Mouse (Mus musculus) hindbrain, embryonic 11.5 days (tissue): ENCODE data around the gene Camsap1. TPM values are rescaled to one million over a fixed set of nuclear protein-coding genes. Genes with fewer than 3 reads are reported as not detected.

Experiments used
- ATAC-seq: fragments of 200-750 bp; cut with Nextera tagmentation; 2 replicates; pipeline ENCODE4 v1.8.0; 2017; ENCODE audit warnings: mild to moderate bottlenecking, moderate TSS enrichment, moderate library complexity; ENCODE audit not compliant: low FRiP score
- DNase-seq: peaks from one replicate; pipeline ENCODE4 v3.0.0-alpha.2; 2015; ENCODE audit warnings: low spot score
- H3K27ac ChIP-seq: fragments of 300-500 bp; sonication (generic); 2 replicates; pipeline ENCODE4 v1.5.1; 2014; ENCODE audit warnings: mild to moderate bottlenecking, low read depth, low read length
- H3K27me3 ChIP-seq: fragments of 300-500 bp; sonication (generic); 2 replicates; pipeline ENCODE4 v1.6.1; 2014; ENCODE audit warnings: mild to moderate bottlenecking, low read length, moderate library complexity, mixed read lengths; ENCODE audit not compliant: control insufficient read depth, insufficient read depth
- H3K36me3 ChIP-seq: fragments of 300-500 bp; sonication (generic); 2 replicates; pipeline ENCODE4 v1.6.1; 2014; ENCODE audit warnings: mild to moderate bottlenecking, low read length, moderate library complexity, mixed read lengths; ENCODE audit not compliant: control insufficient read depth, insufficient read depth
- H3K4me1 ChIP-seq: fragments of 300-500 bp; sonication (generic); replicated peaks from 2 replicates; pipeline ENCODE4 v1.6.1; 2014; ENCODE audit warnings: low read length, mixed read lengths; ENCODE audit not compliant: control insufficient read depth, insufficient read depth
- H3K4me2 ChIP-seq: fragments of 300-500 bp; sonication (generic); replicated peaks from 2 replicates; pipeline ENCODE4 v1.6.1; 2014; ENCODE audit warnings: mild to moderate bottlenecking, low read depth, low read length
- H3K4me3 ChIP-seq: fragments of 300-500 bp; sonication (generic); 2 replicates; pipeline ENCODE4 v1.5.1; 2014; ENCODE audit warnings: low read depth, low read length
- H3K9ac ChIP-seq: fragments of 300-500 bp; sonication (generic); 2 replicates; pipeline ENCODE4 v1.6.1; 2014; ENCODE audit warnings: low read depth, low read length
- H3K9me3 ChIP-seq: fragments of 300-500 bp; sonication (generic); 2 replicates; pipeline ENCODE4 v1.6.1; 2016; ENCODE audit warnings: low read length; ENCODE audit not compliant: control insufficient read depth
- WGBS: fragments of 180-500 bp; shearing (Covaris S2); extraction: QIAGEN DNeasy Blood & Tissue Kit; methylation state at CpG from one replicate; pipeline ENCODE4 v1.1.7; 2014; 5-methylcytosine and 5-hydroxymethylcytosine counted together
- polyA plus RNA-seq: library from polyadenylated mRNA; unstranded; fragments of >200 nt; fragmentation: Nextera tagmentation; extraction: Ambion mirVana; gene quantifications from 2 replicates; pipeline ENCODE4 v1.2.1, GENCODE M21; 2014

The Camsap1 gene
- polyA plus RNA-seq, 1 experiment from 2014 or later = 34.9 TPM

DNA sequence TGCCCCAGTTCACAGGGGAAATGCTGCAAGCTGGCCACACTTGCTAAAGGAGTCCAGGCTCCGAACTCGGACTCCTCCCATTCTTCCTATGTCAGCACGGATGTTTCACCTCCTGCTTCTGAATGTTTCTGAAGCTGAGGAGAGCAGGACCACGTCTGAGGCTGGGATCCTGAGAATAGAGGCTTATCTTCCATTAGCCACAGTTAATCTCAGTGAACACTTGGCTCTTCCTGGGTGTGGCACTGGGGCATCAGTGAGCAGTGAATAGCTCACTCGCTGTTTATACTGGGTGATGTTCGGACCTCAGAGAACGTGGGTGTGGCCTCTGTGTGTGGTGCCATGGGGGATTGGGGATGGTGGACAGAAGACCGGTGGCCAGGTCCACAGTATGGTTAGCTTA lies 95.9 kb downstream of the Camsap1 start:
- H3K27ac ChIP-seq = no peak overlapping the region
- no peak overlapping the region for H3K4me3 ChIP-seq
- H3K9me3 ChIP-seq = no peaks in the 10 kb centered on the region
- no peaks in the 10 kb centered on the region for H3K4me1 ChIP-seq
- no peak overlapping the region for H3K9ac ChIP-seq
- DNase-seq (no peak), ATAC-seq (no peak)
- no peaks in the 10 kb centered on the region for H3K36me3 ChIP-seq
- no peaks in the 10 kb centered on the region for H3K27me3 ChIP-seq
- no peak overlapping the region for H3K4me2 ChIP-seq
- WGBS = 74% methylated on average over 8 of the region's 8 CpGs

DNA sequence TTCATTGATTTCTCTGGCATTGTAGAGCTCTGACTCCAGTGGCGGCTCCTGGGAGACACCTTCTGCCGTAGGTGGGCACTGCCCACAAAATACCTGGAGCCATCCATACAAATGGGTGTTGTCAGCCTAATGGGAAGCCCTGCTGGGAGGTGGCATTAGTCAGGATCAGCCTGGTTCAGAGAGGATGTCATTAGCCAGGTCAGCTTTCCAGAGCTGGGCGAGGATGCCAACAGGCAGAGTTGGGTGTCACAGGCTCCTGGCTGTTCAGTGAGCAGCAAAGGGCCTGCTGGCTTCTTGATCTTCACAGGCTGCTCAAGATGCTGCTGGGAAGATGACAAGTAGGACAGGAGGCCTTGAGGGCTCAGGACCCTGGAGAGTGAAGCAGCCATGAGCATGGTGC lies 98.3 kb downstream of the Camsap1 start:
- Histone ChIP-seq H3K9me3 (no peaks in the 10 kb centered on the region), H3K4me2 (no peak overlapping the region), H3K4me3 (no peak overlapping the region), H3K27me3 (no peaks in the 10 kb centered on the region), H3K27ac (no peak overlapping the region), H3K9ac (no peak overlapping the region), H3K36me3 (no peaks in the 10 kb centered on the region), H3K4me1 (no peaks in the 10 kb centered on the region)
- ATAC-seq = no peak
- no peak for DNase-seq
- 85% methylated on average over 3 of the region's 3 CpGs for WGBS

DNA sequence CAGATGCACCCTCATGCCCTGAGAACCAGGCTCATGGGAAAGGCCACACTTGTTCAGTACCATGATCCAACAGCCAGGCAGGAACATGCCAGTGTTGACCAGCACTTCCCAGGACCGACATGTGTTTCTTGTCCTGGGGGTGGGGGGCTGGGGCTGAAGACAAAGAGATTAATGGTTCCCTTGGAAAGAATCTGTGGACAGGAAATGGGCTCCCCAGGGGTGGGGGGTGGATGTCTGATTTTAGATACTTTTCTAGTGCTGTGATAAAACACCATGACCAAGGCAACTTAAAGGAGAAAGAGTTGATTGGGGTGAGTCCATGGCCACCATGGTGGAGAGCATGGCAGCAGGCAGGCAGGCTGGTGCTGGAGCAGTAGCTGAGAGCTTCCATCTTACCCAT lies 100.8 kb downstream of the Camsap1 start:
- no peaks in the 10 kb centered on the region for H3K36me3 ChIP-seq
- H3K27me3 ChIP-seq = peaks cover 18% of the 10 kb centered on the region; the same call in 1 of the 2 replicates
- DNase-seq (no peak), ATAC-seq (no peak)
- no peak overlapping the region for H3K4me3 ChIP-seq
- H3K4me2 ChIP-seq = no peak overlapping the region
- no peak overlapping the region for H3K9ac ChIP-seq
- H3K27ac ChIP-seq = no peak overlapping the region
- H3K9me3 ChIP-seq = no peaks in the 10 kb centered on the region
- no peaks in the 10 kb centered on the region; the same call in 1 of the 2 replicates for H3K4me1 ChIP-seq
- WGBS = 57% methylated on average over 1 of the region's 1 CpGs

DNA sequence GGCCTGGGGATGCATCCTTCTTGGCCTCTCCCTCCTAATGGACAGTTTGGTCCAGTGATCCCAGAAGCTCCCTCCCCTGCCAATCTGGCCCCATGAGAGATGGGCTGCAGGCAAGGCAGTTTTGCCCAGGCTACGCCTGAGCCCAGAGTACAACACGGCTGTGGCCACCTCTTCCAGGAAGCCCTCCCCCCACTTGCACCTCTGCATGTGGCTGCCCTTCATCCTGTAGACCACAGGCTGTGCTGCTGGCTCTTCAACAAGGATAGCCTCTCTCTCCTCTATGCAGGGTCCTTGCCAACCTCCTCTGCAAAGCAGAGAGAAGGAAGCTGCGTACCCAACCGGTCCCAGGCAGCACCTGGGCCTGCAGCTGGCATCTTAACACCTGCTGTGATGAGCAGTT lies 104.0 kb downstream of the Camsap1 start:
- no peak overlapping the region for H3K4me2 ChIP-seq
- 75% methylated on average over 4 of the region's 4 CpGs for WGBS
- H3K27ac ChIP-seq = no peak overlapping the region
- no peak for ATAC-seq
- no peaks in the 10 kb centered on the region for H3K9me3 ChIP-seq
- H3K4me3 ChIP-seq = no peak overlapping the region
- no peaks in the 10 kb centered on the region; the same call in 1 of the 2 replicates for H3K4me1 ChIP-seq
- no peaks in the 10 kb centered on the region for H3K36me3 ChIP-seq
- H3K27me3 ChIP-seq = peaks cover 19% of the 10 kb centered on the region; the same call in 1 of the 2 replicates
- H3K9ac ChIP-seq = no peak overlapping the region
- DNase-seq = no peak

DNA sequence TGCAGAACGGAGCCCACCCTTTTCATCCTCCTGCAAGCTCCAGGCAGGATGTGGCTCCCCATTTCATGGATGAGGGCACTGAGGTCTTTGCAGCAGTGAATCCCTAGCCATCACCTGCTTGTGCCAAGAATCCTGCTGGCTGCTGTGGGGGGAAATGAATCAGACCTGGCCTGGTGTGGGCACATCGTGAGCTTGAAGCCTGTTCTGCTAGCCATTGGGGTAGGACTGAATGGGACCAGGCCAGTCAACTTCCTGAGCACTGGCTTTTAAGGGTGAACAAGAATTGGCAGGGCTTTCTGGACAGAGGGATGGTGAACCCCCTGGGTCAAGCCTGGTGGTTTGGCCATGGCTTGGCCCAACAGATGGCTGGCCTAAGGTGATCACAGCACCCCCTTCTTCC lies 104.6 kb downstream of the Camsap1 start:
- no peak overlapping the region for H3K9ac ChIP-seq

DNA sequence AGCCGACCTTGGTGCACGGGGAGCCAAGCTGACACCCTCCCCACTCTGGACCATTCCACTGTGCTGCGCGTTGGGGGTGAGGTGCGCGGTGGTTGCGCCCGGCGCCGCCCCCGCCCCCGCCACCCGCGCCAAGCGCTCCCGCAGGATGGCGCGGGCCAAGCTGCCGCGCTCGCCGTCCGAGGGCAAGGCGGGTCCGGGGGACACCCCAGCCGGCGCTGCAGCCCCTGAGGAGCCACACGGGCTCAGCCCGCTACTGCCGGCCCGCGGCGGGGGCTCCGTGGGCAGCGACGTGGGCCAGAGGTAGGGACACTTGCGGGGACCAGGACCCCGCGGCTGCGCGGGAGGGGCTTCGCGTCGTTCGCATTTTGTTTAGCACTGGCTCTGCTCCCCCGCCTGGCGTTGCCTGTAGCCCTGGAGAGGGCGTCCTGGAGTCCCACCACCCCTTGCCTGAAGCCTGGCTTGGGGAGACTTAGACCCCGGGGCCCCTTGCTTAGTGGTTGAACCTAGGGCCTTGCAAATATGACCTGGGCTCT lies 105.3 kb downstream of the Camsap1 start:
- Histone ChIP-seq H3K4me2 (peak overlapping the region; percentile 81), H3K27ac (no peak overlapping the region), H3K27me3 (peaks cover 19% of the 10 kb centered on the region; the same call in 1 of the 2 replicates), H3K4me3 (peak overlapping the region; percentile 44), H3K9me3 (no peaks in the 10 kb centered on the region), H3K9ac (peak overlapping the region; percentile 60), H3K4me1 (no peaks in the 10 kb centered on the region; the same call in 1 of the 2 replicates), H3K36me3 (no peaks in the 10 kb centered on the region)
- DNase-seq (peak; percentile 39), ATAC-seq (peak; percentile 22; the same call in 1 of the 2 replicates)
- WGBS = 2% methylated on average over 44 of the region's 49 CpGs

More for the DNA sequence above, 104.6 kb downstream of the Camsap1 start:
- Histone ChIP-seq H3K4me2 (no peak overlapping the region), H3K4me1 (no peaks in the 10 kb centered on the region; the same call in 1 of the 2 replicates), H3K27ac (no peak overlapping the region), H3K27me3 (peaks cover 19% of the 10 kb centered on the region; the same call in 1 of the 2 replicates), H3K4me3 (no peak overlapping the region), H3K36me3 (no peaks in the 10 kb centered on the region), H3K9me3 (no peaks in the 10 kb centered on the region)
- DNase-seq (no peak), ATAC-seq (no peak)
- 82% methylated on average over 2 of the region's 2 CpGs for WGBS

DNA sequence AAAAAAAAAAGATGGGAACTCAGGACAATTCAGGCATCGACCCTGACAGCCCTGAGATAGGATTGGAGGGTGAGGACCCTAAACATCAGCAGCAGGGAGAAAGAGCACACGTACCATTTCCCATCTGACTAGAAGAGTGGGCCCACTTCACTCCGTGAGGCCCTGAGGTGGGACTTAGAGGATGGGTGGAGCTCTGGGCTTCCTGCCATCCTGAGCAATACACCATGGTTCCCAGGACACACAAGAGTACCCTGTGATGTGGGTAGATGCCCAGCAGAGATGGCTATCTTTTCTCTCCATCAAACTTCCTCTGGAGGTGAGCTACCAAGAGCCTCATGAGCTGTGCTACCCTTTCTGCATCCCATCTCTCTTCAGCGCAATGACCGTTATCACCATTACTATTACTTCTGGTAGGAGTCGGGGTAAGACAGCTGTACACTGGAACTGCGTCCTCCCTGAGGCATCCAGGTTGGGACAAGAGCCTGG lies 105.8 kb downstream of the Camsap1 start:
- WGBS = 33% methylated on average over 7 of the region's 7 CpGs
- ATAC-seq (no peak), DNase-seq (no peak)
- H3K4me1 ChIP-seq = no peaks in the 10 kb centered on the region; the same call in 1 of the 2 replicates
- peak overlapping the region; percentile 60 for H3K9ac ChIP-seq
- no peak overlapping the region for H3K27ac ChIP-seq
- H3K9me3 ChIP-seq = no peaks in the 10 kb centered on the region
- H3K27me3 ChIP-seq = peaks cover 19% of the 10 kb centered on the region; the same call in 1 of the 2 replicates
- H3K4me2 ChIP-seq = peak overlapping the region; percentile 81
- no peaks in the 10 kb centered on the region for H3K36me3 ChIP-seq
- peak overlapping the region; percentile 44 for H3K4me3 ChIP-seq

Other genes starting within 250 kb of the Camsap1 start
- not detected in 2 replicates for gene Obp2b, start 246.3 kb downstream of the Camsap1 start, polyA plus RNA-seq
- not detected in 2 replicates for gene Lcn3, start 217.7 kb downstream of the Camsap1 start, polyA plus RNA-seq
- not detected in 2 replicates for gene Lcn11, start 206.3 kb downstream of the Camsap1 start, polyA plus RNA-seq
- gene Gm13539, start 201.0 kb downstream of the Camsap1 start, polyA plus RNA-seq = not detected in 2 replicates
- gene Glt6d1, start 167.4 kb downstream of the Camsap1 start, polyA plus RNA-seq = not detected in 2 replicates
- not detected in 2 replicates for gene Lcn9, start 160.1 kb downstream of the Camsap1 start, polyA plus RNA-seq
- not detected in 2 replicates for gene Sohlh1, start 136.0 kb downstream of the Camsap1 start, polyA plus RNA-seq
- 0.64 and 0.86 TPM in 2 replicates for gene Kcnt1, start 119.5 kb downstream of the Camsap1 start, polyA plus RNA-seq
- 106 and 111 TPM in 2 replicates for gene Ubac1, start 38.5 kb upstream of the Camsap1 start, polyA plus RNA-seq
- 5.7 and 7.2 TPM in 2 replicates for gene Nacc2, start 139.9 kb upstream of the Camsap1 start, polyA plus RNA-seq
- 6.1 and 7.4 TPM in 2 replicates for gene Lhx3, start 225.0 kb upstream of the Camsap1 start, polyA plus RNA-seq